ENCODE assay signal across 9 mouse cellular contexts in genomic region chr4:95557333-95557956, GRCm38 (mm10). TPM values are rescaled to one million over a fixed set of nuclear protein-coding genes. Genes with fewer than 3 reads are reported as not detected.
DNase-seq lines count a peak whose midpoint lies in the region; ATAC-seq and TF ChIP-seq lines count a peak whose summit lies in the region.
"Had no signal": no experiment of that assay in that cellular context is flagged by ENCODE, and none has a peak within 500 bp of the region (broad histone marks: within the 10 kb centered on the region; RNA-seq: fewer than 3 reads in every experiment).

TSS of gene Fggy (plus strand) at chr4:95557507.

- H3K4me1 ChIP-seq in limb, embryonic 13.5 days: peaks cover 17% of the 10 kb centered on the region
- peaks cover 14% of the 10 kb centered on the region for H3K4me1 ChIP-seq in midbrain, embryonic 15.5 days

- no peaks in the 10 kb centered on the region for H3K27me3 ChIP-seq in limb, embryonic 13.5 days
- H3K27me3 ChIP-seq in midbrain, embryonic 15.5 days (replicated peaks): no peaks in the 10 kb centered on the region

- H3K9ac ChIP-seq in limb, embryonic 13.5 days: peak within 1 kb of the TSS; percentile 66
- H3K9ac ChIP-seq in midbrain, embryonic 15.5 days: peak within 1 kb of the TSS; percentile 50

- H3K36me3 ChIP-seq in limb, embryonic 13.5 days: no peaks in the 10 kb centered on the region
- H3K36me3 ChIP-seq in midbrain, embryonic 15.5 days (replicated peaks): no peaks in the 10 kb centered on the region
- H3K36me3 ChIP-seq: G1E had no signal

- H3K27ac ChIP-seq in limb, embryonic 13.5 days: peak within 1 kb of the TSS; percentile 81
- peak within 1 kb of the TSS; percentile 69 for H3K27ac ChIP-seq in midbrain, embryonic 15.5 days

- 26% methylated on average over 12 of the region's 12 CpGs for WGBS in limb, embryonic 13.5 days
- 29% methylated on average over 12 of the region's 12 CpGs for WGBS in midbrain, embryonic 15.5 days

- peak; percentile 75; the same call in 1 of the 2 replicates for TF ChIP-seq POLR2A in brain, embryonic 14.5 days (IDR thresholded peaks at IDR 0.05; ENCODE audit: borderline replicate concordance, extremely low read depth, insufficient read depth, insufficient read length, poor library complexity, severe bottlenecking)

- peak; percentile 3 for DNase-seq in 416B (ENCODE audit: low read depth)
- DNase-seq in brain, embryonic 14.5 days (ENCODE audit: low read depth): peak; percentile 99
- peak; percentile 98 for DNase-seq in heart, adult 9 months (ENCODE audit: low spot score in 2 of 2)
- DNase-seq in kidney, adult 9 months: peak; percentile 99
- peak; percentile 89 to 94 for DNase-seq in spleen, adult 18-20 months

- peak within 1 kb of the TSS; percentile 66 for H3K4me2 ChIP-seq in limb, embryonic 13.5 days (replicated peaks)
- H3K4me2 ChIP-seq in midbrain, embryonic 15.5 days: peak within 1 kb of the TSS; percentile 67

- ATAC-seq in erythroblast, adult 5-6 weeks (replicated peaks; ENCODE audit: low FRiP score, poor library complexity, severe bottlenecking): peak; percentile 82
- peak; percentile 100 for ATAC-seq in limb, embryonic 13.5 days (ENCODE audit: low FRiP score, low read depth)
- peak; percentile 100 for ATAC-seq in midbrain, embryonic 15.5 days (replicated peaks)

- no peak for TF ChIP-seq CTCF in brain, embryonic 14.5 days (IDR thresholded peaks at IDR 0.05; ENCODE audit: borderline replicate concordance, extremely low read depth, insufficient read depth, insufficient read length)

- H3K4me3 ChIP-seq in limb, embryonic 13.5 days: peak within 1 kb of the TSS; percentile 43
- peak within 1 kb of the TSS; percentile 46 for H3K4me3 ChIP-seq in midbrain, embryonic 15.5 days

- no peaks in the 10 kb centered on the region for H3K9me3 ChIP-seq in limb, embryonic 13.5 days
- no peaks in the 10 kb centered on the region for H3K9me3 ChIP-seq in midbrain, embryonic 15.5 days
- H3K9me3 ChIP-seq: G1E had no signal

RNA-seq across cellular contexts. Expression of gene Fggy, which starts in this region (rescaled TPM):
- 5.0 and 5.2 TPM in 2 replicates for polyA plus RNA-seq in brain, embryonic 14.5 days (2012; rRNA removed)
- total RNA-seq in erythroblast, adult 5-6 weeks (2015; ENCODE audit: low replicate concordance): 15.4 TPM in 1 of 2 replicates, not detected in the other
- 0.85 TPM in 1 of 2 replicates, not detected in the other for total RNA-seq in erythroblast, adult 5-6 weeks (2017; ENCODE audit: low replicate concordance)
- polyA plus RNA-seq in limb, embryonic 13.5 days (2015; fragmentation: Nextera tagmentation; extraction: Ambion mirVana): 8.3 and 8.9 TPM in 2 replicates
- polyA plus RNA-seq in midbrain, embryonic 15.5 days (2015; fragmentation: Nextera tagmentation; extraction: Ambion mirVana): 7.4 and 7.8 TPM in 2 replicates
- total RNA-seq: G1E had no signal
- polyA plus RNA-seq: G1E had no signal

Comparison
In these comparisons a context has a peak if more than half of its experiments do, and no peak if none do; other contexts are left out.
1. Peak in every context shown above with its lines: DNase-seq, ATAC-seq, H3K4me3 ChIP-seq and H3K27ac ChIP-seq.
2. DNase-seq: peak in every context shown above with its lines; median percentile 99 in brain, embryonic 14.5 days; 99 in kidney, adult 9 months; 98 in heart, adult 9 months; 92 in spleen, adult 18-20 months; 3 in 416B.